Mouse (Mus musculus) fibroblast of lung, adult 2 months (primary cell): ENCODE data around the gene Ly6g6f.
"Not testable (repeated sequence)": the region's sequence is repeated elsewhere in the genome, so short reads cannot be mapped to it uniquely, and the experiment has no call there.

ENCODE experiments used
- DNase-seq: peaks from one replicate; pipeline ENCODE4 v3.0.0-alpha.2; 2011; ENCODE audit warnings: low read depth

The Ly6g6f gene

DNA sequence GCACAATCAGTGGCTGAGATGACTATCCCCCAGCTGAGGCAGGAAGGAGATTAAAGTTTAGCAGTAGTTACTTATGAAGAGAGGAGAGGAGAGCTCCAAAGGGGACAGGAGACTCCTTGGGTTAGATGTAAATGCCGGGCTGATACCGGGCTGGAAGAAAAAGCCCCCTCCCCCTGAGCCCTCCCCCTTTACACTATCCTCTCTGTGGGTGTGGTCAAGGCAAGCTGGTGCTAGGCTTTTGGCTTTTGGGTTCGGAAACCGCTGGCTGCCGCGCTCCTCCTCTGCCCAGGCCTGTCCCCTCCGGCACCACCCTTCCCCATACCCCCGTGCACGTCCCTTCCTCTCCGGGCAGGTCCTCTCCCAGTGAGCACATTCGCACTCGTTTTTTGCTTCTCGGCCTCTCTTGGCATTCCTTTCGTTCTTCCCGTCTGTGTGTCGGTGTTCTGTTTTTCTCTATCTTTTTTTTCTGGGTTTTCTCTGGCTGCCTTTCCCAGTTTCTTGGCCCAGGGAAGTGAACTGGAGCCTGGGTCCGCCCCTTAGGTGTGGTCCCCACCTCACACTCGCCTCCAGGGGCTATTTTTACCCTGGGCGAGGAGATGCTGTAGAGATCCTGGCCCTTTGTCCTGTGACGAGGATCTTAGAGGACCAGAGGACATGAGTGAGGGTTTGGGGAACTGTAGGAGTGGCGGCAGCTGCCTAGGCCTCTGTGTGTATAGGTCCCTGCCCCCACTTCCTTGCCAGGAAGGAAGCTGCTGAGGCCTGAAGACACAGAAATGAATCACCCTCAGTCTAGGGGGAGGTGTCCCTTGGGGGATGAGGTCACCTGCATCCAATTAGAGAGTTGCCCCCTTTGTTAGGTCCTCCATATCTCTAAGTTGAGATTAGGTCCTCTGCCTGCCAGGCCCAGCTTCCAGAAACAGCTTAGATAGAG, 34.0 kb downstream of the Ly6g6f start:
- DNase-seq = peak; percentile 56

DNA sequence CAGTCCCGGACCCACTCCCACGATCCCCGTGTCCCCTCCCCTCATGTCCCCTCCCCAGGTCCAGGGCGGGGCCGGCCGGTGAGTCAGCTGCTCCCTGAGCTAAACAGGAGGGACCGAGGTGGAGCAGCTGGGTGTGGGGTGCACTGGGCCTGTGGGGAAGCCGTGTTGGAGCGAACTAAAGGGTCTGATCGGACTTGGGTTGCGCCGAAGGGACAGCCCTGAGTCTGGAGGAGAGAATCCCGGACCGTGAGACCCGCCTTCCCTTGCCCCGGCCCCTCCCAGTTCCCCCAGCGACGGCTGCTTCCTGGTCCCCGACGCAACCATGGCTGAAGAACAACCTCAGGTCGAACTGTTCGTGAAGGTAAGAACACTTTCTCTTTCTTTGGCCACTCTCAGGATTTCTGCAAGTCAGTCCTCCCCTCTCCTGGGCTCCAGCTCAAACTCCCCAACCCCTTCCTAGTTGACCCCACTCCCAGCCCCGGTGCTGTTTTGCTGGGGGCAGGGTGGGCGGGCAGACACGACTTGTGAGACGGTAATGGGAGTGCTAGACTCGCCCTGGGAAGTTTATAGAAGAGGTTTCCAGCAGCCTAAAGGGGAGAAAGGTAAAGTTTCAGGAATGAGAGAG, 35.2 kb downstream of the Ly6g6f start:
- no peak for DNase-seq

DNA sequence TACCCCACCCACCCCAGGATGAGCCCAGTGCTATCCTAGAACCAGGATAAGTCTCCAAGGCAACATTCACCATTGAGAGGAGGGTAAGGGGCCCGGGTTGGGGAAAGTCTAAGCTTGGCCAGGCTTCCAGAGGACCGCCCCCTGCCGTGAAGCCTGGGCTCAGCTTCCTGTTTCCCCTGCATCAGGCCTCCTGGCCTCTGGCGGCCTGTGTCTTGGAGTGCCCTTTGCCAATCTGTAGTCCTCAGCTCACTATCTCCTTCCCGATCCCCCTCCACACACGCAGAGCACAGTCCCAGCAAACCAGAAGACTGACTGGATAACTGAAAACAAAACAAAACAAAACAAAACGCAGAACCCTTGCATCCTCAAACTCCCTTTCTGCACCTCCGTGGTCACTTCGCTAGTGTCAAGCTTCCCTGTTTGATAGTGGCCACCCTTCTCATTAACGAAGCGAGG, 35.8 kb downstream of the Ly6g6f start, which contains the start of gene Clic1:
Gene Clic1, plus strand, starts transcription at position 406 of the 456 bp plus-strand sequence.
- no peak for DNase-seq

DNA sequence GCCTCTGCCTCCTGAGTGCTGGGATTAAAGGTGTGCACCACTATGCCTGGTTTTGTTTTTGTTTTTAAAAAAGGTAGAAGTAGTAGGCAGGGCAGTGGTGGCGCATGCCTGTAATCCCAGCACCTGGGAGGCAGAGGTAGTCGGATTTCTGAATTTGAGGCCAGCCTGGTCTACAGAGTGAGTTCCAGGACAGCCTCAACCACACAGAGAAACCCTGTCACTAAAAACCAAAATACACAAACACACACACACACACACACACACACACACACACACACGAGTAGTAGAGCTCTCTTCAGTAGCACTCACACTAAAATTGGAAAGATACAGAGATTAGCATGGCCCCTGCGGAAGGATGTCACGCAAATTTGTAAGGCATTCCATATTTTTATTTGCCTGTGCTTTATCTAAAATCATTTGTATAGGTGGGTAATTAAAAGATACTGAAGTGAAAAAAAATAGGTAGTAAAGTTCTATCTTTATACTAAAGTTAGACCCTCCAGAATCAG, 36.4 kb downstream of the Ly6g6f start:
- no peak for DNase-seq

DNA sequence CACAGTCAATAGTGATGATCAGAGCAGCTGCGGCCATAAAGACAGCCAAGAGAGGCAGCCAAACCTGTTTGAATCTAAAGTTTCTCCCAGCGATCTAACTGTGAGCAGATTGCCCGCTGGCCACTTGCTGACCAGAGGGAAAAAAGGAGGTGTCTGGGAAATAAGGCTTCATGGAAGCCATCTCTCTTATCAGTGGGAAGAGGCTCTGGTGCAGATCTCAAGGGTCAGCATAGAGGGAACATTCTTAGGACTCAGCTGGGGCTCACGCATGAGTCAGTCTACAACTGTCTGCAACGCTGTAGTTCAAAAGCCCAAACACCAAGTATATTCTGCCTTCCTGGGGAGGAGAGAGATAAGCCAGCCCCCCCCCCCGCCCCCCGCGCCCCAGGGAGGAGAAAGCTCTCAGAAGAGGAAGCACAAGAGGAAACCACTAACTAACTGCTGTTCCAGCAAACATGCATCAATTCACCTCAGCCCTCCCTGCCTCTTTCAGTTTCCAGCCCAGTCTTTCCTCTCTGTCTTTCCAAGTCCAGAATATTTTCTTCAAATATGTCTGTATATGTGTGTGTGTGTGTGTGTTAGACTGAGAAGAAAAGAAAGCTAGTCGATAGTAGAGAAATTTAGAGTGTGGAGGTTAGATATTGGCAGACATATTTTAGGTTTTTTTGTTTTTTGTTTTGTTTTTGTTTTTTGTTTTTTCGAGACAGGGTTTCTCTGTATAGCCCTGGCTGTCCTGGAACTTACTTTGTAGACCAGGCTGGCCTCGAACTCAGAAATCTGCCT, 37.1 kb downstream of the Ly6g6f start:
- no peak for DNase-seq

DNA sequence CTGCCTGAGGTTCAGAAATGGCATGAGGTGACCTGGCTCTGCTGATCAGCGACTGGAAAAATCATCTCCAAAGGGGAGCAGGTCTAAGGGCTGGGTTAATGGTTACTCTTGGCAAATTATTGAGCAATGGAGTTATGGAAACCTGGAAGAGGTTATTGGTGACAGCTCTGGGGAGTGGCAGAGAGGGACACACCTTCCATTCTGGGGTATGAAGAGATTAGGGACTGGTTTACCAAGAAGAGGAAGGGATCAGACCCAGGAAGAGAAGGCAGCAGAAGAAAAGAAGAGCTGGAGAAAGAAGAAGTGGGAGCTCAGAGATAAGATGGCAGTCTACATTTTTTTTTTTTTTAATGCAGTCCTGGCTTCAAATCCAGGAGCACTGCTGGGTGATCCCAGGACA, 37.7 kb downstream of the Ly6g6f start:
- DNase-seq = no peak

DNA sequence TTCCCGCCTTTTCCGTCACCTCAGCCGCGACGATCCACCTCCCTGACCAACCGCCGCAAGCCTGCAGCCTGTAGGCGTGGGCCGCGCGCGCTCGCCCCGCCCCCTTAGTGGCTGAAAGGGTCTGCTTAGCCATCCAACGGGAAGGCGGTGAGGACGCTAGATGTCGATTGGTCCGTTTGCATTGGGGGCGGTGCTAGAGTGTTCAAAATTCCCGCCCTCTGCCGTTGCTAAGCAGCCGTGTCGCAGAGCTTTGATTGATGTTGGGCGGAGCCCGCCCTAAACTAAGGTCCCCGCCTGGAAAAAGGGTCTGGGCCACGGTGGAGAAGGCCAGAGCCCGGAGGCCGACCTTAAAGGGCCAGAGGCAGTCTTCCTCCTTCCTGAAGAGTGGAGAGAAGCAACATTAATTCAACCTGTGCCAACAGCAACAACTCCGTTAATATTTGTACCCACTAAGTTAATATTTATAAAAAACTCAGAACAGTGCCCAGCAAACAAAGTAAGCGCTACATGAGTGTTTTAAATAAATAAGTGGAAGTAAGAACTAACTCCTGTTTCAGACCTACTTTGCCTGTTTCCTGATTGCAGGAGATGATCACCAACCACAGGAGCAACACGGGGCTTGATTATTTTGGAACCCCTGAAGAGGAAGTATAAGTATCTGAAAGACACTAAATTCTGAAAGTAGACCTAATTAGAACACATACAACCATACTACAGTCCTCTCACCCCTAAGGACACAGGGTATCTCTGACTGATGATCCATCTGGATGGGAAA, 38.5 kb downstream of the Ly6g6f start, which contains the start of gene Msh5:
Gene Msh5, minus strand, starts transcription at position 65 of the 775 bp plus-strand sequence.
- DNase-seq = peak; percentile 97

DNA sequence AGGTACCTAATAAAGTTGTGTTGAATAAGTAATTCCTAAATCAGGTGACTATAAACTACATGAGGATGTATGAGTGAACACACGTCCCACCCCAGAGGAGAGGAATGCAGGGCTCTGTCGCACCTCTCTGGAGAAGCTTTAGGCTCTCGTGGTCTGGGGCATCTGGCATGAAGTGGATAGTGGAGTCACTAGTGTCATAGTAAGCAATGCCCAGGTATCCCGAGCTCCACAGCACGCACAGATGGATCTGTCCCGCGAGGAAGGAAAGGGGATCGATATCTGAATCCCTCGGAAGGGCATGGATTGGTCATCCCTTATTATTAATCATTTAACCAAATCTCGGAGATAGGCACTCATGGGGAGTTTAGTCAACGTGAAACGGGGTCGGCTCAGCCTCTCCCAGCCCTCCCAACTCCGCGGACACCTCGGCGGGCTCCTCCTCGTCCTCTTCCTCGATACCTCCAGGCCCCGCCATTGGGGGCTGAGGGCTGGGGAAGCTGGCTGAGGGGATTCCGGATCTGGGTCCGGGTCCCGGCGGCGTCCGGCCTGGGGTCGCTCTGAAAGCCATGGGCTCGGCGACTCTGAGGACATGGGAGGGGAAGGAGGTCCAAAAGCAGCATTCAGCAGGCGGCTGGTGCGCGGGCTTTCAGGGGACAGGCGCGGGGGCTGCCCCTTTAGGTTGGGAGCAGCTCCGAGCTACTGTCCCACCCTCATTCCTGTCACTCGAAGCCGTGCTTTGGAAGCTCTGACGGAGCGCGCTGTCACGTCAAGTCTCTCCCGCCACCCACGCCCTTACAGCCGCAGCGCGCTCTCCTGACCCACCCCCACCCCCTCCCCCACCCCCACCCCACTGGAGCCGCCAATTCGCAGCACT, 39.4 kb downstream of the Ly6g6f start:
- no peak for DNase-seq

DNA sequence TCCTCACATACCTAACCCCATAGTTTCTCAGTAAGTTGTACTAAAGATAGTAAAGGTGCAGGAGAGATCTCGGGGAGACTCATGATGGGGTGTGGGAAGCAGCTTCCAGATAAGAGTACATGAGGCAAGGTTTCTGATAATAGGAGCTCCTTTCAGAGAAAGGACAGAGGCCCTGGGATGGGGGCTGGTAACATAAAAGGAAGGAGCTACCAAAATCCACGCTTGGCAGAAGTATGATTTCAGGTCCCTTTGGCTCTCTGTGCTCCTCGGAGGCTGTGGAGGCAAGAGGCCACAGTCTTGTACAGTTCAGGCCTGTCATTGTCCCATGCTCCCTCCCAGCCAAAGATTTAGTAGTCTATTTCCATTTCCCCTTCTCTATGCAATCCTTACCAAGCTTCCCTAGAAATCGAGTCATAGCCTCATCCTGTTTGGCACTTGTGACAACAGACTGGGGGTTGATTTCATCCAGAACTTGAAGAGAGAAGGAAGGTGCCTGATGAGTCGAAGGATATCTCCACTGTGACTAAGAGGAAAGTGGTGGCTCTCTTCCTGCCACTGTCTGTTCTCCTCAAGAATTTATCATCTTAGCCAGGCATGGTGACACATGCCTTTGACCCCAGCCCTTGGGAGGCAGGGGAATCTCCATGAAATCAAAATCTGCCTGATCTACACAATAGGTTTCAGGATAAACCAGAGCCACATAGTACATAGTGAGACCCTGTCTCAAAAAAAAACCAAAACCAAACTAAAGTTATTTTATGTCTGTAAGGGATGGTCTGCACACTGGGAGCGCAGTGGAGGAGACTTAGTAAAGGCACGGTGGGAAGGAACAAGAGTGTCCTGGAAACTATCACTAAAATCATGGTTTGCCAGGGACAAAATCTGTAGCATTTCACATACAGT, 40.3 kb downstream of the Ly6g6f start:
- DNase-seq = no peak

DNA sequence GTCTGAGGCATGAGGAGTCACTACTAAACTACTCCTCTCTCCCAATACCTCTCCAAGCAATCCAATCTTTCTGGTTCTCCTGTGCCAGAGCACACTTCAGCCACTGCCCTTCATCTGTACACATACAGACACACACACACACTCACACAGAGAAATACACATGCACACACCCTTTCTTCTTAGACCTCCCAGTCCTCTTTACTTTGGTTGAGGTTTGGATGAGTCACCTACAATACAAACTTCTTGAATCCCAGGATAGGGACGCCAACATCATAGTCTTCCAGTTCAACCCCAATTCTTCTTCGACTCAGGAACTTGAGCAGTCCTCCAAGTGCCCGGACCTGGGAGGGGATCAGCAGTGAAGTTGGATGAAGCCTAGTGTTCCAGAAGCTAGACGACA, 41.6 kb downstream of the Ly6g6f start:
- no peak for DNase-seq

DNA sequence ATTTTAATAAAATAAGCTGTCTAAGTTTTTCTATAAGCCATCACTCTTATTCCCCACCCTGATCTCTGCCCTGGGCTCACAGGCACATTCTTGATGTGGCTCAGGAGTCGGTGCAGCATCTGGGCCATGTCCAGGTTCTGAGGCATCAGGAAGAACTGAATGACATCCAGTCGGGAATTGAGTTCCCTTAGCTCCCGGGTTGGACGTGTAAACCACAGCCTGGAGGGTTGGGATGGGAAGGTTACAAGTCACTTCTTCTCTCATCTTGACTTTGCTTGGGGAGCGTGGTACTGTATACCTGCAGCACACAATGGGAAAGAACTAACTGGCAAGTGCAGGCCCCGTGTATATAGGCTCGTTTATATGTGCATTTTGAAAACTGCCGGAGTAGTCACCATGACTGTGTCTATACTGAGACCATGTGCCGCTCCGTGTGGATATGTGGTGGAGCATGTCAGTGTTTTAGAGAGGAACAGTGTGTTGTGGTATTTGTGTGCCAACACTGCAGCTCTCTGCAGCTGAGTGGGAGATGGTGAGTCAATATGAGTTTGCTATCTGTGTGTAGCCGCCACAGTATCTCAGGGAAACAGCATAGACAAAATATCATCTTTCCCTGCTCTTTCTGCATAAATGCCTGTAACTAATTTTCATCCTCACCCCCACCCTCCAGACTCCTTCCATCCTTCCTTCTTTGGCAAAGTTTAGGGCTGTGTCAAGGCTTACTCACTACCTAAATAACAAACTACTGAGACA, 46.1 kb downstream of the Ly6g6f start:
- DNase-seq = no peak

DNA sequence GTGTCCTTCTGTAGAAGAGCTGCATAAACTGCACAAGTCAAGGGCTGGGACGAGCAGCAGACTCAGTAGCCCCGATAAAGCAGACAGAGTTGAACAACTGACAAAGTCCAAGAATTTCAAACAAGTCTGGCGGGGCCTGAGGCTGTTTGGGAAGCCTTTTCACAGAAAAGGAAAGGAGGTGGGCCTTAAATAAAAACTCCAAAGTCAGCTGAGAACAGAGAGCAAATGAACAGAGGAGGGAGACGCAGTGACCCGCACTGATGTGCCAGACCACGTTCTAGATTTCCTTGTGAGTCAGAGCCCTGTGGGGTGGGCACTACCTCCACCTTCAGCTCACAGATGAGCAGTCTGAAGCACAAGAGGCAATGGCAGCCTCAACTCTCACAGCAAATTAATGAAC, 50.5 kb downstream of the Ly6g6f start:
- DNase-seq = no peak

DNA sequence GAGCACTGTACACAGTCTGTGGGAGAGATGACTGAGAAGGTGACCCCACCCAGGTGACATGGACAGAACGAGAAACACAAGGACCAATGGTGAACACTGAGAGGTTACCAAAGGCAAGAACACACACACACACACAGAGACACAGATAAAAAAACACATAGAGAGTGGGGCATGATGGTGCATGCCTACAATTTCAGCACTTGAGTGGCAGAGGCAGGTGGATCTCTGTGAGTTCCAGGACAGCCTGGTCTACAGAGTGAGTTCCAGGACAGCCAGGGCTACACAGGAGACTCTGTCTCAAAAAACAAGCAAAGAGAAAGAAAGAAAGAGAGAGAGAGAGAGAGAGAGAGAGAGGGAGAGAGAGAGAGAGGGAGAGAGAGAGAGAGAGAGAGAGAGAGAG, 51.7 kb downstream of the Ly6g6f start:
- DNase-seq = not testable (repeated sequence)

DNA sequence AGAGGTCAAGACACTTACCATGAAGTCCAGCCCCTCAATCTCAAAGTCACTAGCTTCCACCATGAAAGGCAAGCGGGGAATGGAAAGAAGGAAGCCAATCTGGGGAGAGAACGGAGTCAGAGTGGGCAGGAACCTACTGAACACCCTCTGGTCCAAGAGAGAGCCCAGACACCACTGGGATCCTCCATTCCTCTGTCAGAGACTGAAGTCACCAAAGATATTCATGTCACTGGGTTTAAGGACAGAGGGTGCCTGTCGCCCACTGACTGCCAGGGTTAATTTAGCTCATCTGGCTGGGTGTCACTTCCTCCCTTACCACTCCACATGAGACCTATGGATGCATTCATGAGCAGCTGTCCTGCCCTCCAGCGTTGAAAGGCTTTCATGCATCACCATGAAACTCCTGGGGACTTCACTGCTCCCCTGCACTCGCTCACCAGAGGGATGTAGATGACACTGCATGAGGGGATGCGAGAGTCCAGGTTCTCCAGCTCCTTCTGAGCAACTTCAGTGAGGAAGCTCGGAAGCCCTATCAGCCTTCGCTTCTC, 53.0 kb downstream of the Ly6g6f start:
- DNase-seq = no peak

DNA sequence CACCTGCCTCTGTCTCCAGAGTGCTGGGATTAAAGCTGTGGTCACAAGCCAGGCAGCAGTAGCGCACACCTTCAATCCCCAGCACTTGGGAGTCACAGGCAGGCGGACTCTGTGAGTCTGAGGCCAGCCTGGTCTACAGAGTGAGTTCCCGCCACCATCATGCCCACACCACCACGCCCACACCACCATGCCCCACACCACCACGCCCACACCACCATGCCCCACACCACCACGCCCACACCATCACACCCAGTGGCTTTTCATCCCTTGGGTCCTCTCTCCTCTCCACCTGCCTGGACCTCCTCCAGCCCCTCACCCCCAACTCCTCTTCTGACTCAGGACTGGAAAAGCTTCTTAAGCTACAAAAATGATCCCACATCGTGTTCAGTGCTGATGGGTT, 53.5 kb downstream of the Ly6g6f start:
- no peak for DNase-seq

DNA sequence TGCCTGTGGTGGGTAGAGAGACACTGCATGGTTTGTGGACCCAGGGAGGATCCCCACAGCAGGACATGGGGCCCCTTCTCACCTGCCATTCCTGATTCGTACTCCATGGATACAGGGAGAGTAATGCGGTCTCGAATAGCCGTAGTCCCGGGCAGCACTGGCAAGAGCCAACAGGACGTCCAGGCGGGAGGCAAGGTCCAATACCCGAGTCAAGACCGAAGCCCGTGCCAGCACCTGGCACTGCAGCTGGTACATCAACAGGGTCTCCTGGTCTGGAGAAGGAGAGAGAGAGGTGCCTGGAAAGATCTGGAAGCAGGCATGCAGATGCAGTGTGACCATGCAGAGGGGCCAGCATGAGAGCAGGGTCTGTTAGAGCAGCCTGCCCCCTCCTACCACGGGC, 54.1 kb downstream of the Ly6g6f start:
- DNase-seq = no peak
